Mouse (Mus musculus) ES-CJ7 (cell line): Measurements from ENCODE around the gene Spata17.

ENCODE experiments used
- DNase-seq: peaks from one replicate; pipeline ENCODE4 v3.0.0; 2011; ENCODE audit warnings: low read depth, low spot score

Spata17 gene

GRCm38 (mm10) chr1:187004306-187004705 lies 211.0 kb downstream of the Spata17 start:
- DNase-seq: no peak

- no peak for DNase-seq
Measured at GRCm38 (mm10) chr1:187003441-187003861, 211.8 kb downstream of the Spata17 start.

- DNase-seq: no peak
Measured at GRCm38 (mm10) chr1:186997596-186998304, 217.5 kb downstream of the Spata17 start.
